Mouse (Mus musculus): ENCODE results near the gene Prlr.

DNA sequence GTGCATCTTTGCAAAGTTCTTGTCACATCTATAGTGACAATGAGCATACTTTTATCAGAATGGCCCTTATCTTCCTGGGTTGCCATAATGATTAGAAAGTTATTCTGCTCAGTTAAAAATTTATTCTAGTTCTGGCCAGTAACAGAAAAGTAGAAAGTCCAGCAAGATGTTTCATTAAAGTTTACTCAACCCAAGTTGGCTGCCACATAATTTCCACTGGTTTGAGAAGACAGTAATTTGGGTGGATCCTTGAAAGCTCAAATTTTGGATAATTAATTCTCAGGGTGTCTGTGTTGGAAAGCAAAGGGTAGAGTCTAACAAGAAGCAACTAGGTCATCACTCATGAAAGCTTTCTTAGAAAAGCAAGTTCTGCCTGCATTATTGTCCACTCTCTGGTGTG is 106.6 kb downstream of the Prlr start:
- no peak for TF ChIP-seq CTCF (IDR thresholded peaks at IDR 0.05; ENCODE audit: insufficient read depth, low read length)
- TF ChIP-seq POLR2A (IDR thresholded peaks at IDR 0.05; ENCODE audit: borderline replicate concordance, extremely low read depth, low read depth, low read length): no peak
